Mouse (Mus musculus) kidney, postnatal 0 days (tissue): ENCODE measurements around the gene Rpl22. TPM values are rescaled to one million over a fixed set of nuclear protein-coding genes. Genes with fewer than 3 reads are reported as not detected.

Source experiments
- ATAC-seq: fragments of 200-750 bp; cut with Nextera tagmentation; replicated peaks from 2 replicates; pipeline ENCODE4 v1.8.0; 2017; ENCODE audit warnings: low read depth, moderate number of reproducible peaks, moderate TSS enrichment, moderate library complexity; ENCODE audit not compliant: low FRiP score
- DNase-seq: peaks from one replicate; pipeline ENCODE4 v3.0.0-alpha.2; 2016; ENCODE audit warnings: low spot score
- H3K27ac ChIP-seq: fragments of 300-500 bp; sonication (generic); 2 replicates; pipeline ENCODE4 v1.5.1; 2014; ENCODE audit warnings: mild to moderate bottlenecking
- H3K27me3 ChIP-seq: fragments of 300-500 bp; sonication (generic); 2 replicates; pipeline ENCODE4 v1.6.1; 2014; ENCODE audit warnings: low read length, mixed read lengths; ENCODE audit not compliant: insufficient read depth
- H3K36me3 ChIP-seq: fragments of 300-500 bp; sonication (generic); 2 replicates; pipeline ENCODE4 v1.6.1; 2014; ENCODE audit warnings: low read length, mixed read lengths; ENCODE audit not compliant: insufficient read depth
- H3K4me1 ChIP-seq: fragments of 300-500 bp; sonication (generic); replicated peaks from 2 replicates; pipeline ENCODE4 v1.6.1; 2014; ENCODE audit warnings: antibody characterized with exemption, low read length, mixed read lengths; ENCODE audit not compliant: insufficient read depth
- H3K4me2 ChIP-seq: fragments of 300-500 bp; sonication (generic); 2 replicates; pipeline ENCODE4 v1.6.1; 2014; ENCODE audit warnings: mild to moderate bottlenecking, low read length, moderate library complexity, mixed read lengths
- H3K4me3 ChIP-seq: fragments of 300-500 bp; sonication (generic); replicated peaks from 2 replicates; pipeline ENCODE4 v1.5.1; 2014; ENCODE audit warnings: low read depth, low read length
- H3K9ac ChIP-seq: fragments of 300-500 bp; sonication (generic); 2 replicates; pipeline ENCODE4 v1.6.1; 2014; ENCODE audit warnings: low read depth, low read length
- H3K9me3 ChIP-seq: fragments of 300-500 bp; sonication (generic); replicated peaks from 2 replicates; pipeline ENCODE4 v1.6.1; 2016; ENCODE audit warnings: low read length, inconsistent platforms, mixed read lengths
- CTCF ChIP-seq: IDR thresholded peaks from 2 replicates; pipeline ENCODE4 v1.5.1; 2016; ENCODE audit warnings: antibody characterized with exemption, low read depth, mild to moderate bottlenecking, moderate library complexity
- WGBS: fragments of 180-500 bp; shearing (Covaris S2); extraction: QIAGEN DNeasy Blood & Tissue Kit; methylation state at CpG from one replicate; pipeline ENCODE4 v1.1.7; 2014; 5-methylcytosine and 5-hydroxymethylcytosine counted together
- polyA plus RNA-seq: library from polyadenylated mRNA; unstranded; fragments of >200 nt; fragmentation: Nextera tagmentation; extraction: Ambion mirVana; gene quantifications from 2 replicates; pipeline ENCODE4 v1.2.1, GENCODE M21; 2015

Rpl22 gene
- polyA plus RNA-seq, 1 experiment from 2014 or later, result 527 TPM

- Histone ChIP-seq H3K27me3 (0 out of 2 replicates have a peak, but pooled peaks cover 8% of the 10 kb centered on the region), H3K9ac (no peak overlapping the region), H3K9me3 (no peaks in the 10 kb centered on the region), H3K4me2 (no peak overlapping the region), H3K4me1 (no peaks in the 10 kb centered on the region), H3K27ac (no peak overlapping the region), H3K36me3 (no peaks in the 10 kb centered on the region), H3K4me3 (no peak overlapping the region)
- no peak for TF ChIP-seq CTCF
- ATAC-seq (no peak), DNase-seq (no peak)
- WGBS, result 17% methylated on average over 8 of the region's 8 CpGs
Observed at GRCm38 (mm10) chr4:152350722-152351421, 25.3 kb downstream of the Rpl22 start.

GRCm38 (mm10) chr4:152351422-152352305 lies 26.1 kb downstream of the Rpl22 start:
- 0 out of 2 replicates have a peak, but pooled peaks cover 8% of the 10 kb centered on the region for H3K27me3 ChIP-seq
- ATAC-seq, result 0 out of 2 replicates have a peak, but pooled peaks have one; percentile 3

GRCm38 (mm10) chr4:152353886-152354637 lies 28.5 kb downstream of the Rpl22 start:
- ATAC-seq, result no peak
- Histone ChIP-seq H3K4me2 (no peak overlapping the region), H3K4me3 (no peak overlapping the region), H3K27me3 (0 out of 2 replicates have a peak, but pooled peaks cover 8% of the 10 kb centered on the region), H3K9me3 (no peaks in the 10 kb centered on the region), H3K4me1 (no peaks in the 10 kb centered on the region), H3K27ac (no peak overlapping the region), H3K36me3 (no peaks in the 10 kb centered on the region), H3K9ac (no peak overlapping the region)
- TF ChIP-seq CTCF, result no peak
- DNase-seq, result no peak
- WGBS, result 59% methylated on average over 14 of the region's 14 CpGs

More at GRCm38 (mm10) chr4:152351422-152352305, 26.1 kb downstream of the Rpl22 start:
- H3K4me2 ChIP-seq, result no peak overlapping the region
- no peaks in the 10 kb centered on the region for H3K9me3 ChIP-seq
- H3K4me3 ChIP-seq, result no peak overlapping the region
- H3K4me1 ChIP-seq, result no peaks in the 10 kb centered on the region
- H3K9ac ChIP-seq, result no peak overlapping the region
- H3K36me3 ChIP-seq, result no peaks in the 10 kb centered on the region
- H3K27ac ChIP-seq, result no peak overlapping the region
- 17% methylated on average over 14 of the region's 14 CpGs for WGBS
- TF ChIP-seq CTCF, result no peak
- DNase-seq, result peak; percentile 58

GRCm38 (mm10) chr4:152355672-152356071 lies 30.1 kb downstream of the Rpl22 start:
- WGBS, result 76% methylated on average over 7 of the region's 7 CpGs
- Histone ChIP-seq H3K4me1 (no peaks in the 10 kb centered on the region; the same call in 1 of the 2 replicates), H3K4me2 (no peak overlapping the region), H3K27ac (no peak overlapping the region), H3K4me3 (no peak overlapping the region), H3K27me3 (0 out of 2 replicates have a peak, but pooled peaks cover 6% of the 10 kb centered on the region), H3K36me3 (no peaks in the 10 kb centered on the region), H3K9ac (no peak overlapping the region), H3K9me3 (no peaks in the 10 kb centered on the region)
- TF ChIP-seq CTCF, result no peak
- ATAC-seq (no peak), DNase-seq (no peak)

- H3K27me3 ChIP-seq, result no peaks in the 10 kb centered on the region
- no peak overlapping the region for H3K27ac ChIP-seq
- H3K36me3 ChIP-seq, result no peaks in the 10 kb centered on the region
- peaks cover 6% of the 10 kb centered on the region; the same call in 1 of the 2 replicates for H3K4me1 ChIP-seq
- no peak for ATAC-seq
- H3K9ac ChIP-seq, result no peak overlapping the region
- DNase-seq, result no peak
- H3K4me2 ChIP-seq, result no peak overlapping the region
- no peaks in the 10 kb centered on the region for H3K9me3 ChIP-seq
- WGBS, result 10% methylated on average over 11 of the region's 11 CpGs
- no peak for TF ChIP-seq CTCF
- H3K4me3 ChIP-seq, result no peak overlapping the region
Observed at GRCm38 (mm10) chr4:152359700-152360099, 34.2 kb downstream of the Rpl22 start.

GRCm38 (mm10) chr4:152360855-152361254 lies 35.3 kb downstream of the Rpl22 start:
- peak; percentile 69 for ATAC-seq
- DNase-seq, result peak; percentile 77
- TF ChIP-seq CTCF, result no peak
- H3K9ac ChIP-seq, result no peak overlapping the region
- H3K4me1 ChIP-seq, result peaks cover 6% of the 10 kb centered on the region; the same call in 1 of the 2 replicates
- no peak overlapping the region for H3K4me3 ChIP-seq
- 1% methylated on average over 24 of the region's 24 CpGs for WGBS
- no peaks in the 10 kb centered on the region for H3K9me3 ChIP-seq
- H3K27me3 ChIP-seq, result no peaks in the 10 kb centered on the region
- H3K27ac ChIP-seq, result no peak overlapping the region
- peak overlapping the region; percentile 23 for H3K4me2 ChIP-seq
- H3K36me3 ChIP-seq, result no peaks in the 10 kb centered on the region
